Mouse (Mus musculus) intestine, postnatal 0 days (tissue): ENCODE results near the gene Slc24a1. TPM values are rescaled to one million over a fixed set of nuclear protein-coding genes. Genes with fewer than 3 reads are reported as not detected.

ENCODE experiments used
- ATAC-seq: fragments of 200-750 bp; cut with Nextera tagmentation; 2 replicates; pipeline ENCODE4 v1.8.0; 2017; ENCODE audit warnings: mild to moderate bottlenecking, moderate TSS enrichment, moderate library complexity
- H3K27ac ChIP-seq: fragments of 300-500 bp; sonication (generic); 2 replicates; pipeline ENCODE4 v1.5.1; 2014; ENCODE audit warnings: mild to moderate bottlenecking, low read depth, low read length, moderate library complexity
- H3K27me3 ChIP-seq: fragments of 300-500 bp; sonication (generic); replicated peaks from 2 replicates; pipeline ENCODE4 v1.6.1; 2014; ENCODE audit warnings: low read length, mixed read lengths; ENCODE audit not compliant: control insufficient read depth, insufficient read depth
- H3K36me3 ChIP-seq: fragments of 300-500 bp; sonication (generic); 2 replicates; pipeline ENCODE4 v1.6.1; 2014; ENCODE audit warnings: mild to moderate bottlenecking, moderate library complexity; ENCODE audit not compliant: control insufficient read depth, insufficient read depth
- H3K4me1 ChIP-seq: fragments of 300-500 bp; sonication (generic); replicated peaks from 2 replicates; pipeline ENCODE4 v1.6.1; 2014; ENCODE audit warnings: antibody characterized with exemption, low read length, mixed read lengths; ENCODE audit not compliant: control insufficient read depth, insufficient read depth
- H3K4me2 ChIP-seq: fragments of 300-500 bp; sonication (generic); replicated peaks from 2 replicates; pipeline ENCODE4 v1.6.1; 2014; ENCODE audit warnings: low read depth, mild to moderate bottlenecking, moderate library complexity
- H3K4me3 ChIP-seq: fragments of 300-500 bp; sonication (generic); 2 replicates; pipeline ENCODE4 v1.5.1; 2014; ENCODE audit warnings: low read depth, low read length
- H3K9ac ChIP-seq: fragments of 300-500 bp; sonication (generic); 2 replicates; pipeline ENCODE4 v1.6.1; 2014; ENCODE audit warnings: mild to moderate bottlenecking, low read depth, low read length
- H3K9me3 ChIP-seq: fragments of 300-500 bp; sonication (generic); 2 replicates; pipeline ENCODE4 v1.6.1; 2016; ENCODE audit warnings: mixed run types; ENCODE audit not compliant: control insufficient read depth
- CTCF ChIP-seq: sonication (generic); IDR thresholded peaks from 2 replicates; pipeline ENCODE4 v1.5.1; 2016; ENCODE audit warnings: low read depth, mild to moderate bottlenecking, control low read depth, antibody characterized with exemption, moderate library complexity
- WGBS: fragments of 180-500 bp; shearing (Covaris S2); extraction: QIAGEN DNeasy Blood & Tissue Kit; methylation state at CpG from one replicate; pipeline ENCODE4 v1.1.7; 2014; 5-methylcytosine and 5-hydroxymethylcytosine counted together
- polyA plus RNA-seq: library from polyadenylated mRNA; unstranded; fragments of >200 nt; fragmentation: Nextera tagmentation; extraction: Ambion mirVana; gene quantifications from 2 replicates; pipeline ENCODE4 v1.2.1, GENCODE M21; 2015

Gene Slc24a1
- polyA plus RNA-seq, 1 experiment from 2014 or later, result 0.04 TPM

GRCm38 (mm10) chr9:64934015-64934754, 17.2 kb downstream of the Slc24a1 start:
- ATAC-seq, result peak; percentile 72
- 27% methylated on average over 15 of the region's 15 CpGs for WGBS
- peaks cover 5% of the 10 kb centered on the region; the same call in 1 of the 2 replicates for H3K4me1 ChIP-seq
- H3K36me3 ChIP-seq, result no peaks in the 10 kb centered on the region
- TF ChIP-seq CTCF, result no peak
- peak overlapping the region; percentile 17 for H3K4me2 ChIP-seq
- no peaks in the 10 kb centered on the region for H3K9me3 ChIP-seq
- H3K9ac ChIP-seq, result no peak overlapping the region
- H3K27me3 ChIP-seq, result no peaks in the 10 kb centered on the region
- H3K4me3 ChIP-seq, result no peak overlapping the region
- H3K27ac ChIP-seq, result no peak overlapping the region

GRCm38 (mm10) chr9:64931751-64932610, 19.4 kb downstream of the Slc24a1 start:
- H3K27ac ChIP-seq, result no peak overlapping the region
- no peak for ATAC-seq
- WGBS, result 63% methylated on average over 7 of the region's 7 CpGs

GRCm38 (mm10) chr9:64930256-64930655, 21.2 kb downstream of the Slc24a1 start:
- no peak for ATAC-seq
- no peak overlapping the region for H3K4me3 ChIP-seq
- 62% methylated on average over 4 of the region's 4 CpGs for WGBS

More at GRCm38 (mm10) chr9:64931751-64932610, 19.4 kb downstream of the Slc24a1 start:
- no peak for TF ChIP-seq CTCF
- Histone ChIP-seq H3K4me1 (peaks cover 5% of the 10 kb centered on the region; the same call in 1 of the 2 replicates), H3K4me2 (no peak overlapping the region), H3K4me3 (no peak overlapping the region), H3K9ac (no peak overlapping the region), H3K9me3 (no peaks in the 10 kb centered on the region), H3K27me3 (no peaks in the 10 kb centered on the region), H3K36me3 (no peaks in the 10 kb centered on the region)

GRCm38 (mm10) chr9:64926201-64926991, 25.0 kb downstream of the Slc24a1 start:
- ATAC-seq, result peak; percentile 15; the same call in 1 of the 2 replicates
- H3K9me3 ChIP-seq, result no peaks in the 10 kb centered on the region
- no peak overlapping the region for H3K9ac ChIP-seq
- H3K4me3 ChIP-seq, result no peak overlapping the region
- H3K27me3 ChIP-seq, result no peaks in the 10 kb centered on the region
- no peak overlapping the region for H3K27ac ChIP-seq
- no peaks in the 10 kb centered on the region for H3K36me3 ChIP-seq
- no peak for TF ChIP-seq CTCF
- H3K4me2 ChIP-seq, result no peak overlapping the region
- 63% methylated on average over 8 of the region's 8 CpGs for WGBS
- H3K4me1 ChIP-seq, result no peaks in the 10 kb centered on the region; the same call in 1 of the 2 replicates

More at GRCm38 (mm10) chr9:64930256-64930655, 21.2 kb downstream of the Slc24a1 start:
- H3K4me2 ChIP-seq, result no peak overlapping the region
- H3K4me1 ChIP-seq, result peaks cover 5% of the 10 kb centered on the region
- H3K36me3 ChIP-seq, result no peaks in the 10 kb centered on the region
- no peak for TF ChIP-seq CTCF
- no peaks in the 10 kb centered on the region for H3K9me3 ChIP-seq
- H3K27me3 ChIP-seq, result no peaks in the 10 kb centered on the region
- H3K27ac ChIP-seq, result no peak overlapping the region
- no peak overlapping the region for H3K9ac ChIP-seq

- WGBS, result 75% methylated on average over 5 of the region's 5 CpGs
- H3K4me2 ChIP-seq, result no peak overlapping the region
- no peak for TF ChIP-seq CTCF
- H3K4me3 ChIP-seq, result no peak overlapping the region
- H3K9me3 ChIP-seq, result no peaks in the 10 kb centered on the region
- no peaks in the 10 kb centered on the region; the same call in 1 of the 2 replicates for H3K4me1 ChIP-seq
- no peaks in the 10 kb centered on the region for H3K27me3 ChIP-seq
- no peak overlapping the region for H3K27ac ChIP-seq
- ATAC-seq, result no peak
- H3K9ac ChIP-seq, result no peak overlapping the region
- H3K36me3 ChIP-seq, result no peaks in the 10 kb centered on the region
These were observed 25.6 kb downstream of the Slc24a1 start for GRCm38 (mm10) chr9:64925771-64926170.
